Mouse (Mus musculus): ENCODE measurements at regions not wholly inside any gene's neighbourhood (a gene's known extent, or its start where the extent isn't known, plus 50 kb on each side); places are given as distances from the start of the nearest gene placed in this dataset.

GRCm38 (mm10) chr12:9460193-9460592 is 109.7 kb upstream of the Osr1 start:
- TF ChIP-seq CTCF (conservative IDR thresholded peaks at IDR 0.05 in 1 of 2, IDR thresholded peaks at IDR 0.05 in 1 of 2; ENCODE audit: low read depth in 2 of 2, low read length in 2 of 2) (no peak), CHD2 (IDR thresholded peaks at IDR 0.05; ENCODE audit: low read length) (no peak), POLR2AphosphoS2 (IDR thresholded peaks at IDR 0.05; ENCODE audit: low read depth, low read length) (no peak), EP300 (IDR thresholded peaks at IDR 0.05; ENCODE audit: low read length) (no peak), NRF1 (IDR thresholded peaks at IDR 0.05; ENCODE audit: low read depth, low read length) (no peak), MAZ (IDR thresholded peaks at IDR 0.05; ENCODE audit: low read depth, low read length) (no peak), MYC (IDR thresholded peaks at IDR 0.05; ENCODE audit: low read depth, low read length) (no peak), ELF1 (IDR thresholded peaks at IDR 0.05; ENCODE audit: low read depth, low read length) (no peak), UBTF (IDR thresholded peaks at IDR 0.05; ENCODE audit: low read depth, low read length) (no peak), E2F4 (IDR thresholded peaks at IDR 0.05; ENCODE audit: insufficient replicate concordance, low read depth, low read length) (no peak), TBP (conservative IDR thresholded peaks at IDR 0.05; ENCODE audit: low read depth, low read length) (no peak), MXI1 (IDR thresholded peaks at IDR 0.05; ENCODE audit: low read depth, low read length) (no peak), POLR2A (IDR thresholded peaks at IDR 0.05; ENCODE audit: low read depth, low read length) (no peak)
